Mouse (Mus musculus) B cell, adult 62 days (primary cell): ENCODE measurements around the gene Gm17332. TPM values are rescaled to one million over a fixed set of nuclear protein-coding genes. Genes with fewer than 3 reads are reported as not detected.

Source experiments
- total RNA-seq: library from RNA; stranded (reverse); gene quantifications from 4 replicates; pipeline ENCODE4 v1.2.4, GENCODE M21; 2023

The Gm17332 gene
- total RNA-seq = not detected in 4 replicates

DNA sequence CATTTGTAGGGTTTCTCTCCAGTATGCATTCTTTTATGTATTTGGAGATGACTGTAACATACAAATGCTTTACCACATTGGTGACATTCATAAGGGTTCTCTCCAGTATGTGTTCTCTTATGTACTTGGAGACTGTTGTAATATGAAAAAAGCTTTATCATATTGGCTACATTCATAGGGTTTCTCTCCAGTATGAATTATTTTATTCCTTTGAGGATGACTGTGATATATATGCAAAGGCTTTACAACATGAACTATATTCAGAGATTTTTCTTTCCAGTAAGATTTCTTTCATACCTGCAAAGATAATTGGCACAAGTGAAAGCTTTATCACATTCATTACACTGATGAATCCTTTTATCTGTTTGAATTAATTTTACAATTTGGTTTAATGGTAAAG lies at the start of gene Gm17332:
Gm17332 (minus strand) TSS at position 101 of the 400 bp plus-strand sequence.

Other genes starting within 250 kb of the Gm17332 start
- 26.1 to 30.2 TPM (median 28.3 TPM) in 4 replicates for gene Erlec1, start 228.1 kb downstream of the Gm17332 start, total RNA-seq
- gene Chac2, start 196.1 kb downstream of the Gm17332 start, total RNA-seq = 1.5 to 2.4 TPM (median 2.1 TPM) in 4 replicates
- not detected in 4 replicates for gene Stc2, start 187.6 kb upstream of the Gm17332 start, total RNA-seq